Mouse (Mus musculus) thymus, adult 2 months (tissue): Measurements from ENCODE around the gene Dennd4a.

Source experiments
- CTCF ChIP-seq: fragments of 200-500 bp; IDR thresholded peaks from 2 replicates; pipeline ENCODE4 v1.5.1; 2012; ENCODE audit warnings: mild to moderate bottlenecking, control low read depth, low read length, moderate library complexity, borderline replicate concordance; ENCODE audit not compliant: control insufficient read depth, poor library complexity, insufficient read depth; ENCODE audit errors: extremely low read depth
- POLR2A ChIP-seq: fragments of 200-500 bp; IDR thresholded peaks from 2 replicates; pipeline ENCODE4 v1.6.1; 2012; ENCODE audit warnings: mild to moderate bottlenecking, low read length, control low read depth, moderate library complexity; ENCODE audit not compliant: control insufficient read depth, poor library complexity, insufficient read depth; ENCODE audit errors: extremely low read depth

GRCm38 (mm10) chr9:64931751-64932610 lies 120.8 kb downstream of the Dennd4a start:
- TF ChIP-seq POLR2A: no peak
- no peak for TF ChIP-seq CTCF
